Mouse (Mus musculus) kidney, postnatal 0 days (tissue): ENCODE data around the gene 1700001K19Rik. TPM values are rescaled to one million over a fixed set of nuclear protein-coding genes. Genes with fewer than 3 reads are reported as not detected.
"Not testable (repeated sequence)": the region's sequence is repeated elsewhere in the genome, so short reads cannot be mapped to it uniquely, and the experiment has no call there.

ENCODE experiments used
- ATAC-seq: fragments of 200-750 bp; cut with Nextera tagmentation; replicated peaks from 2 replicates; pipeline ENCODE4 v1.8.0; 2017; ENCODE audit warnings: low read depth, moderate number of reproducible peaks, moderate TSS enrichment, moderate library complexity; ENCODE audit not compliant: low FRiP score
- DNase-seq: peaks from one replicate; pipeline ENCODE4 v3.0.0-alpha.2; 2016; ENCODE audit warnings: low spot score
- H3K27ac ChIP-seq: fragments of 300-500 bp; sonication (generic); 2 replicates; pipeline ENCODE4 v1.5.1; 2014; ENCODE audit warnings: mild to moderate bottlenecking
- H3K27me3 ChIP-seq: fragments of 300-500 bp; sonication (generic); 2 replicates; pipeline ENCODE4 v1.6.1; 2014; ENCODE audit warnings: low read length, mixed read lengths; ENCODE audit not compliant: insufficient read depth
- H3K36me3 ChIP-seq: fragments of 300-500 bp; sonication (generic); 2 replicates; pipeline ENCODE4 v1.6.1; 2014; ENCODE audit warnings: low read length, mixed read lengths; ENCODE audit not compliant: insufficient read depth
- H3K4me1 ChIP-seq: fragments of 300-500 bp; sonication (generic); replicated peaks from 2 replicates; pipeline ENCODE4 v1.6.1; 2014; ENCODE audit warnings: antibody characterized with exemption, low read length, mixed read lengths; ENCODE audit not compliant: insufficient read depth
- H3K4me2 ChIP-seq: fragments of 300-500 bp; sonication (generic); 2 replicates; pipeline ENCODE4 v1.6.1; 2014; ENCODE audit warnings: mild to moderate bottlenecking, low read length, moderate library complexity, mixed read lengths
- H3K4me3 ChIP-seq: fragments of 300-500 bp; sonication (generic); replicated peaks from 2 replicates; pipeline ENCODE4 v1.5.1; 2014; ENCODE audit warnings: low read depth, low read length
- H3K9ac ChIP-seq: fragments of 300-500 bp; sonication (generic); 2 replicates; pipeline ENCODE4 v1.6.1; 2014; ENCODE audit warnings: low read depth, low read length
- H3K9me3 ChIP-seq: fragments of 300-500 bp; sonication (generic); replicated peaks from 2 replicates; pipeline ENCODE4 v1.6.1; 2016; ENCODE audit warnings: low read length, inconsistent platforms, mixed read lengths
- CTCF ChIP-seq: IDR thresholded peaks from 2 replicates; pipeline ENCODE4 v1.5.1; 2016; ENCODE audit warnings: antibody characterized with exemption, low read depth, mild to moderate bottlenecking, moderate library complexity
- WGBS: fragments of 180-500 bp; shearing (Covaris S2); extraction: QIAGEN DNeasy Blood & Tissue Kit; methylation state at CpG from one replicate; pipeline ENCODE4 v1.1.7; 2014; 5-methylcytosine and 5-hydroxymethylcytosine counted together
- polyA plus RNA-seq: library from polyadenylated mRNA; unstranded; fragments of >200 nt; fragmentation: Nextera tagmentation; extraction: Ambion mirVana; gene quantifications from 2 replicates; pipeline ENCODE4 v1.2.1, GENCODE M21; 2015

The 1700001K19Rik gene
- polyA plus RNA-seq, 1 experiment from 2014 or later = not detected

GRCm38 (mm10) chr12:110689919-110690643 is 7.7 kb upstream of the 1700001K19Rik start:
- DNase-seq (no peak), ATAC-seq (no peak)
- Histone ChIP-seq H3K27ac (no peak overlapping the region), H3K27me3 (no peaks in the 10 kb centered on the region), H3K9me3 (no peaks in the 10 kb centered on the region), H3K4me2 (no peak overlapping the region), H3K9ac (no peak overlapping the region), H3K4me1 (no peaks in the 10 kb centered on the region), H3K4me3 (no peak overlapping the region), H3K36me3 (peaks cover 28% of the 10 kb centered on the region)
- no peak for TF ChIP-seq CTCF
- whole genome bisulfite sequencing = 91% methylated on average over 6 of the region's 6 CpGs

GRCm38 (mm10) chr12:110688921-110689320 is 6.5 kb upstream of the 1700001K19Rik start:
- DNase-seq, H3K9me3 ChIP-seq, H3K4me2 ChIP-seq, H3K4me1 ChIP-seq, H3K9ac ChIP-seq, ATAC-seq, H3K4me3 ChIP-seq, H3K27me3 ChIP-seq: not testable (repeated sequence)
- Histone ChIP-seq H3K27ac (peak overlapping the region; percentile 59; the same call in 1 of the 2 replicates), H3K36me3 (peaks cover 22% of the 10 kb centered on the region)
- WGBS = 94% methylated on average over 3 of the region's 3 CpGs

- DNase-seq (peak; percentile 56), ATAC-seq (peak; percentile 77)
- Histone ChIP-seq H3K4me1 (no peaks in the 10 kb centered on the region), H3K9me3 (no peaks in the 10 kb centered on the region), H3K27me3 (no peaks in the 10 kb centered on the region), H3K4me3 (no peak overlapping the region), H3K9ac (no peak overlapping the region), H3K27ac (peak overlapping the region; percentile 59), H3K36me3 (peaks cover 22% of the 10 kb centered on the region), H3K4me2 (no peak overlapping the region)
- no peak for TF ChIP-seq CTCF
- WGBS = 61% methylated on average over 12 of the region's 12 CpGs
Observed at GRCm38 (mm10) chr12:110687894-110688734, 5.7 kb upstream of the 1700001K19Rik start.

GRCm38 (mm10) chr12:110683580-110683979 is 1.2 kb upstream of the 1700001K19Rik start:
- no peak for TF ChIP-seq CTCF
- Histone ChIP-seq H3K4me2 (no peak overlapping the region), H3K27me3 (no peaks in the 10 kb centered on the region), H3K4me3 (no peak overlapping the region), H3K27ac (no peak overlapping the region), H3K36me3 (no peaks in the 10 kb centered on the region), H3K4me1 (no peaks in the 10 kb centered on the region), H3K9me3 (no peaks in the 10 kb centered on the region), H3K9ac (no peak overlapping the region)
- DNase-seq (no peak), ATAC-seq (no peak)
- no CpG with 5 or more reads among the region's 1 CpGs for WGBS

GRCm38 (mm10) chr12:110681878-110682277 is 541 bp downstream of the 1700001K19Rik start:
- no peak overlapping the region for H3K4me2 ChIP-seq
- WGBS = 63% methylated on average over 3 of the region's 3 CpGs
- TF ChIP-seq CTCF = no peak
- no peak for DNase-seq
- H3K9ac ChIP-seq = no peak overlapping the region
- H3K9me3 ChIP-seq = no peaks in the 10 kb centered on the region
- no peaks in the 10 kb centered on the region for H3K27me3 ChIP-seq
- no peak overlapping the region for H3K4me3 ChIP-seq
- no peak for ATAC-seq
- H3K27ac ChIP-seq = no peak overlapping the region
- H3K36me3 ChIP-seq = no peaks in the 10 kb centered on the region
- no peaks in the 10 kb centered on the region for H3K4me1 ChIP-seq

GRCm38 (mm10) chr12:110681191-110681590 is 1.2 kb downstream of the 1700001K19Rik start:
- DNase-seq (peak; percentile 13), ATAC-seq (no peak)
- no peak overlapping the region for H3K4me2 ChIP-seq
- H3K4me3 ChIP-seq = no peak overlapping the region
- H3K27ac ChIP-seq = no peak overlapping the region
- WGBS = 43% methylated on average over 7 of the region's 7 CpGs
- no peak overlapping the region for H3K9ac ChIP-seq
- H3K4me1 ChIP-seq = no peaks in the 10 kb centered on the region
- no peaks in the 10 kb centered on the region for H3K36me3 ChIP-seq
- H3K27me3 ChIP-seq = no peaks in the 10 kb centered on the region
- no peak for TF ChIP-seq CTCF
- H3K9me3 ChIP-seq = no peaks in the 10 kb centered on the region
